Comparison of ENCODE assay signal across 11 mouse cellular contexts in genomic region chr8:69939633-69940032, GRCm38 (mm10). TPM values are rescaled to one million over a fixed set of nuclear protein-coding genes. Genes with fewer than 3 reads are reported as not detected.
DNase-seq lines count a peak whose midpoint lies in the region; ATAC-seq and TF ChIP-seq lines count a peak whose summit lies in the region.
"Had no signal": no experiment of that assay in that cellular context is flagged by ENCODE, and none has a peak within 500 bp of the region (broad histone marks: within the 10 kb centered on the region; RNA-seq: fewer than 3 reads in every experiment).

No protein-coding gene starts in this region.

- H3K4me3 ChIP-seq in stomach, embryonic 15.5 days (replicated peaks), result no peak overlapping the region
- H3K4me3 ChIP-seq in stomach, postnatal 0 days (ENCODE audit: low read depth, low read length), result no peak overlapping the region
- H3K4me3 ChIP-seq in kidney, postnatal 0 days (replicated peaks; ENCODE audit: low read depth, low read length), result no peak overlapping the region
- H3K4me3 ChIP-seq: erythroblast, embryonic 14.5 days had no signal

- H3K36me3 ChIP-seq in stomach, embryonic 15.5 days, result peaks cover 4% of the 10 kb centered on the region; the same call in 1 of the 2 replicates
- H3K36me3 ChIP-seq in stomach, postnatal 0 days (ENCODE audit: control insufficient read depth, insufficient read depth, low read length), result 0 out of 2 replicates have a peak, but pooled peaks cover 3% of the 10 kb centered on the region
- H3K36me3 ChIP-seq in kidney, postnatal 0 days (ENCODE audit: insufficient read depth, low read length), result peaks cover 10% of the 10 kb centered on the region

- no peak overlapping the region for H3K4me2 ChIP-seq in stomach, embryonic 15.5 days
- H3K4me2 ChIP-seq in stomach, postnatal 0 days (replicated peaks; ENCODE audit: low read depth), result no peak overlapping the region
- no peak overlapping the region for H3K4me2 ChIP-seq in kidney, postnatal 0 days (ENCODE audit: low read length)

- H3K4me1 ChIP-seq in stomach, embryonic 15.5 days, result peaks cover 27% of the 10 kb centered on the region
- H3K4me1 ChIP-seq in stomach, postnatal 0 days (replicated peaks; ENCODE audit: control insufficient read depth, insufficient read depth), result 0 out of 2 replicates have a peak, but pooled peaks cover 2% of the 10 kb centered on the region
- H3K4me1 ChIP-seq in kidney, postnatal 0 days (replicated peaks; ENCODE audit: insufficient read depth, low read length), result peaks cover 17% of the 10 kb centered on the region

- ATAC-seq in stomach, embryonic 15.5 days (ENCODE audit: insufficient read depth, low FRiP score, low read depth), result peak; percentile 50; the same call in 1 of the 2 replicates
- no peak for ATAC-seq in stomach, postnatal 0 days (ENCODE audit: low FRiP score, low TSS enrichment)
- peak; percentile 88 for ATAC-seq in kidney, postnatal 0 days (replicated peaks; ENCODE audit: low FRiP score, low read depth)

- TF ChIP-seq CTCF in stomach, postnatal 0 days (IDR thresholded peaks at IDR 0.05; ENCODE audit: low read depth), result no peak
- TF ChIP-seq CTCF in kidney, postnatal 0 days (IDR thresholded peaks at IDR 0.05; ENCODE audit: low read depth), result no peak

- H3K9me3 ChIP-seq in stomach, embryonic 15.5 days, result no peaks in the 10 kb centered on the region
- H3K9me3 ChIP-seq in stomach, postnatal 0 days (ENCODE audit: control insufficient read depth, low read length), result no peaks in the 10 kb centered on the region
- no peaks in the 10 kb centered on the region for H3K9me3 ChIP-seq in kidney, postnatal 0 days (replicated peaks; ENCODE audit: low read length)

- H3K9ac ChIP-seq in stomach, embryonic 15.5 days, result no peak overlapping the region
- H3K9ac ChIP-seq in stomach, postnatal 0 days (ENCODE audit: low read length), result no peak overlapping the region
- no peak overlapping the region for H3K9ac ChIP-seq in kidney, postnatal 0 days (ENCODE audit: low read depth, low read length)

- TF ChIP-seq EP300 in stomach, postnatal 0 days (optimal IDR thresholded peaks at IDR 0.05), result no peak

- H3K27me3 ChIP-seq in stomach, embryonic 15.5 days (replicated peaks), result no peaks in the 10 kb centered on the region
- no peaks in the 10 kb centered on the region for H3K27me3 ChIP-seq in stomach, postnatal 0 days (ENCODE audit: control insufficient read depth, insufficient read depth, low read length)
- no peaks in the 10 kb centered on the region for H3K27me3 ChIP-seq in kidney, postnatal 0 days (ENCODE audit: insufficient read depth, low read length)

- H3K27ac ChIP-seq in stomach, embryonic 15.5 days, result no peak overlapping the region
- no peak overlapping the region for H3K27ac ChIP-seq in stomach, postnatal 0 days (replicated peaks)
- 0 out of 2 replicates have a peak overlapping the region, but pooled peaks have one; percentile 64 for H3K27ac ChIP-seq in kidney, postnatal 0 days

- no peak for DNase-seq in stomach, postnatal 0 days (ENCODE audit: low spot score)
- peak; percentile 46 to 73 for DNase-seq in gastrocnemius, adult 8-10 months (ENCODE audit: low spot score in 2 of 2)
- peak; percentile 77 for DNase-seq in kidney, postnatal 0 days (ENCODE audit: low spot score)
- DNase-seq in yolk sac, embryonic 10.5 days (ENCODE audit: low spot score), result peak; percentile 82
- DNase-seq in layer of hippocampus, postnatal 25 days (ENCODE audit: extremely low spot score in 1 of 2, low spot score in 1 of 2), result no peak
- no peak for DNase-seq in frontal cortex, adult 2 months (ENCODE audit: extremely low spot score in 1 of 2, low spot score in 1 of 2)
- DNase-seq in layer of hippocampus, adult 9-10 months (ENCODE audit: low spot score), result no peak
- DNase-seq: right cerebral cortex, postnatal 14 days had no signal

- 25% methylated on average over 3 of the region's 3 CpGs for WGBS in stomach, embryonic 15.5 days
- 28% methylated on average over 3 of the region's 3 CpGs for WGBS in stomach, postnatal 0 days
- 22% methylated on average over 3 of the region's 3 CpGs for WGBS in kidney, postnatal 0 days

RNA-seq across cellular contexts. Expression of gene Yjefn3, which starts 37.1 kb away (rescaled TPM):
- 2.8 and 4.1 TPM in 2 replicates for polyA plus RNA-seq in stomach, embryonic 15.5 days (2015; fragmentation: Nextera tagmentation; extraction: Ambion mirVana)
- 1.6 and 2.7 TPM in 2 replicates for polyA plus RNA-seq in stomach, postnatal 0 days (2015; fragmentation: Nextera tagmentation; extraction: Ambion mirVana)
- total RNA-seq in gastrocnemius, adult 8-10 months (2022), result 10 to 100 TPM in 3 of 4 experiments, 1 to 10 TPM in 1; 8.2 to 10.8 (median 10.5) TPM
- 4.8 and 5.2 TPM in 2 replicates for polyA plus RNA-seq in kidney, postnatal 0 days (2015; fragmentation: Nextera tagmentation; extraction: Ambion mirVana)
- total RNA-seq in layer of hippocampus, postnatal 25 days (2021), result 10 to 100 TPM; 29.0 to 37.5 TPM
- 41.1 and 45.9 TPM in 2 replicates for polyA plus RNA-seq in frontal cortex, adult 2 months (2012; rRNA removed)
- polyA plus RNA-seq: macrophage had no signal

RNA-seq across cellular contexts. Expression of gene Ndufa13, which starts 37.3 kb away (rescaled TPM):
- polyA plus RNA-seq in stomach, embryonic 15.5 days (2015; fragmentation: Nextera tagmentation; extraction: Ambion mirVana), result 183 and 190 TPM in 2 replicates
- 199 and 205 TPM in 2 replicates for polyA plus RNA-seq in stomach, postnatal 0 days (2015; fragmentation: Nextera tagmentation; extraction: Ambion mirVana)
- total RNA-seq in gastrocnemius, adult 8-10 months (2022), result 100 to 1,000 TPM; 248 to 328 (median 285) TPM
- polyA plus RNA-seq in kidney, postnatal 0 days (2015; fragmentation: Nextera tagmentation; extraction: Ambion mirVana), result 288 and 310 TPM in 2 replicates
- total RNA-seq in layer of hippocampus, postnatal 25 days (2021), result 100 to 1,000 TPM; 159 to 174 TPM
- 189 and 193 TPM in 2 replicates for polyA plus RNA-seq in frontal cortex, adult 2 months (2012; rRNA removed)

RNA-seq across cellular contexts. Expression of gene Tssk6, which starts 37.6 kb away (rescaled TPM):
- polyA plus RNA-seq in stomach, embryonic 15.5 days (2015; fragmentation: Nextera tagmentation; extraction: Ambion mirVana), result 3.1 and 3.9 TPM in 2 replicates
- 2.1 and 2.7 TPM in 2 replicates for polyA plus RNA-seq in stomach, postnatal 0 days (2015; fragmentation: Nextera tagmentation; extraction: Ambion mirVana)
- not detected for total RNA-seq in gastrocnemius, adult 8-10 months (2022)
- polyA plus RNA-seq in kidney, postnatal 0 days (2015; fragmentation: Nextera tagmentation; extraction: Ambion mirVana), result 3.8 and 4.0 TPM in 2 replicates
- total RNA-seq in layer of hippocampus, postnatal 25 days (2021), result under 1 TPM; 0.27 to 0.28 TPM
- 0.22 and 0.46 TPM in 2 replicates for polyA plus RNA-seq in frontal cortex, adult 2 months (2012; rRNA removed)

RNA-seq across cellular contexts. Expression of gene Cilp2, which starts 52.1 kb away (rescaled TPM):
- polyA plus RNA-seq in stomach, embryonic 15.5 days (2015; fragmentation: Nextera tagmentation; extraction: Ambion mirVana), result 0.83 and 0.95 TPM in 2 replicates
- polyA plus RNA-seq in stomach, postnatal 0 days (2015; fragmentation: Nextera tagmentation; extraction: Ambion mirVana), result 0.30 and 0.36 TPM in 2 replicates
- 1 to 10 TPM; 1.2 to 6.0 (median 2.1) TPM for total RNA-seq in gastrocnemius, adult 8-10 months (2022)
- 0.69 and 0.75 TPM in 2 replicates for polyA plus RNA-seq in kidney, postnatal 0 days (2015; fragmentation: Nextera tagmentation; extraction: Ambion mirVana)
- 1 to 10 TPM in 1 of 2 experiments, under 1 TPM in 1; 0.89 to 1.3 TPM for total RNA-seq in layer of hippocampus, postnatal 25 days (2021)
- 1.4 and 1.9 TPM in 2 replicates for polyA plus RNA-seq in frontal cortex, adult 2 months (2012; rRNA removed)
- polyA plus RNA-seq: erythroblast, embryonic 14.5 days; macrophage had no signal

RNA-seq across cellular contexts. Expression of gene Gatad2a, which starts 56.6 kb away (rescaled TPM):
- 56.0 and 56.8 TPM in 2 replicates for polyA plus RNA-seq in stomach, embryonic 15.5 days (2015; fragmentation: Nextera tagmentation; extraction: Ambion mirVana)
- polyA plus RNA-seq in stomach, postnatal 0 days (2015; fragmentation: Nextera tagmentation; extraction: Ambion mirVana), result 32.4 and 36.4 TPM in 2 replicates
- 10 to 100 TPM; 20.5 to 26.4 (median 25.2) TPM for total RNA-seq in gastrocnemius, adult 8-10 months (2022)
- 41.7 and 49.5 TPM in 2 replicates for polyA plus RNA-seq in kidney, postnatal 0 days (2015; fragmentation: Nextera tagmentation; extraction: Ambion mirVana)
- total RNA-seq in layer of hippocampus, postnatal 25 days (2021), result 10 to 100 TPM; 30.7 TPM
- 28.6 and 31.0 TPM in 2 replicates for polyA plus RNA-seq in frontal cortex, adult 2 months (2012; rRNA removed)

Comparison
In these comparisons a context has a peak if more than half of its experiments do, and no peak if none do; other contexts are left out.
1. DNase-seq: peak in gastrocnemius, adult 8-10 months (2 of 2), kidney, postnatal 0 days (single experiment) and yolk sac, embryonic 10.5 days (single experiment); none in stomach, postnatal 0 days (single experiment), layer of hippocampus, postnatal 25 days (0 of 2), frontal cortex, adult 2 months (0 of 2) and layer of hippocampus, adult 9-10 months (single experiment).